Mouse (Mus musculus): ENCODE data around the gene Lclat1.

DNA sequence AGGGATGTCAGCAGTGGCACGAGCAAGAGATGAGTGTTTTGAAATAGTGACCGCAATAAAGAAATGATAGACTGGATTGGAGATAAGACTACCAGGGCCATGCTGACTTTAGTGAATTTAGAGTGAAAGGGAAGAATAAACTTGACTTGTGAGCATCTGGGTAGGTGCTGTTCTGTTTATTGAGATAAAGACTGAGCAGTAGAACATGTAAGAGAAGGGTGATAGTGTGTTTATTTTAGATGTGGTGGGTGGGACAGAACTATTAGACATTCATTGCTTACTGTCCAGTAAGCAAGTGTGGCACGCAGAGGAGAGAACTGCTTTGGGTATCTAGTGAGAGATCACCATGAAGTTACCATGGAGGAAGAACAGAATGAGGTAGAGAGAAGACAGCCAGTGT, 30.4 kb downstream of the Lclat1 start:
- TF ChIP-seq E2F4 (IDR thresholded peaks at IDR 0.05; ENCODE audit: borderline replicate concordance, low read depth, low read length), result no peak
- TF ChIP-seq POLR2AphosphoS2 (IDR thresholded peaks at IDR 0.05; ENCODE audit: low read length), result no peak
- TF ChIP-seq CTCF (IDR thresholded peaks at IDR 0.05 in 2 of 3, conservative IDR thresholded peaks at IDR 0.05 in 1 of 3; ENCODE audit: control insufficient read depth in 1 of 3, insufficient read depth in 1 of 3, low read depth in 2 of 3, low read length in 3 of 3, poor library complexity in 1 of 3, severe bottlenecking in 1 of 3), result no peak
- TF ChIP-seq JUND (IDR thresholded peaks at IDR 0.05; ENCODE audit: low read depth, low read length), result no peak

All from MEL (cell line).